Mouse (Mus musculus): ENCODE data around the gene Kctd18. TPM values are rescaled to one million over a fixed set of nuclear protein-coding genes. Genes with fewer than 3 reads are reported as not detected.
A peak's percentile ranks its signal among the peaks of the same experiment; 100 is the strongest.

Kctd18 gene
- 3.6 and 3.7 TPM in 2 replicates for polyA plus RNA-seq (2015; fragmentation: Nextera tagmentation; extraction: Ambion mirVana)

- Histone ChIP-seq H3K9ac (replicated peaks) (no peak within 1 kb of the TSS), H3K27me3 (ENCODE audit: insufficient read depth, low read length) (no peaks in the 10 kb centered on the region), H3K36me3 (replicated peaks; ENCODE audit: insufficient read depth, low read length) (peaks cover 29% of the 10 kb centered on the region), H3K4me1 (ENCODE audit: insufficient read depth) (no peaks in the 10 kb centered on the region), H3K4me3 (ENCODE audit: low read depth, low read length) (no peak within 1 kb of the TSS), H3K27ac (ENCODE audit: low read depth) (no peak within 1 kb of the TSS), H3K4me2 (ENCODE audit: low read depth, low read length) (no peak within 1 kb of the TSS), H3K9me3 (ENCODE audit: low read length) (no peaks in the 10 kb centered on the region)
- 94% methylated on average over 7 of the region's 7 CpGs for WGBS (ENCODE audit: insufficient replicate concordance)
- DNase-seq, result no peak
- no peak for ATAC-seq
- TF ChIP-seq CTCF (IDR thresholded peaks at IDR 0.05; ENCODE audit: low read depth) (no peak), EP300 (IDR thresholded peaks at IDR 0.05; ENCODE audit: low read depth) (no peak)
Observed at GRCm38 (mm10) chr1:58018856-58019255, at the start of gene Kctd18. Kctd18 (minus strand) TSS chr1:58018956.

- ATAC-seq (no peak), DNase-seq (no peak)
- Histone ChIP-seq H3K9me3 (ENCODE audit: low read length) (no peaks in the 10 kb centered on the region), H3K27ac (ENCODE audit: low read depth) (no peak overlapping the region), H3K9ac (replicated peaks) (no peak overlapping the region), H3K27me3 (ENCODE audit: insufficient read depth, low read length) (no peaks in the 10 kb centered on the region), H3K4me2 (ENCODE audit: low read depth, low read length) (no peak overlapping the region), H3K4me1 (ENCODE audit: insufficient read depth) (no peaks in the 10 kb centered on the region), H3K36me3 (replicated peaks; ENCODE audit: insufficient read depth, low read length) (no peaks in the 10 kb centered on the region), H3K4me3 (ENCODE audit: low read depth, low read length) (no peak overlapping the region)
- TF ChIP-seq EP300 (IDR thresholded peaks at IDR 0.05; ENCODE audit: low read depth) (no peak), CTCF (IDR thresholded peaks at IDR 0.05; ENCODE audit: low read depth) (no peak)
- WGBS (ENCODE audit: insufficient replicate concordance), result 70% methylated on average over 3 of the region's 3 CpGs
Observed at GRCm38 (mm10) chr1:58065606-58066005, 46.9 kb upstream of the Kctd18 start.

- Histone ChIP-seq H3K36me3 (replicated peaks; ENCODE audit: insufficient read depth, low read length) (no peaks in the 10 kb centered on the region), H3K4me3 (ENCODE audit: low read depth, low read length) (no peak overlapping the region), H3K27me3 (ENCODE audit: insufficient read depth, low read length) (no peaks in the 10 kb centered on the region), H3K9me3 (ENCODE audit: low read length) (no peaks in the 10 kb centered on the region), H3K4me2 (ENCODE audit: low read depth, low read length) (no peak overlapping the region), H3K9ac (replicated peaks) (no peak overlapping the region), H3K4me1 (ENCODE audit: insufficient read depth) (no peaks in the 10 kb centered on the region), H3K27ac (ENCODE audit: low read depth) (no peak overlapping the region)
- ATAC-seq (no peak), DNase-seq (no peak)
- TF ChIP-seq CTCF (IDR thresholded peaks at IDR 0.05; ENCODE audit: low read depth) (no peak), EP300 (IDR thresholded peaks at IDR 0.05; ENCODE audit: low read depth) (no peak)
- 82% methylated on average over 5 of the region's 5 CpGs for WGBS (ENCODE audit: insufficient replicate concordance)
Observed at GRCm38 (mm10) chr1:58065151-58065550, 46.4 kb upstream of the Kctd18 start.

- no peak for ATAC-seq
- H3K4me1 ChIP-seq (ENCODE audit: insufficient read depth), result no peaks in the 10 kb centered on the region
- no peak overlapping the region for H3K27ac ChIP-seq (ENCODE audit: low read depth)
- no peak for DNase-seq
- H3K9me3 ChIP-seq (ENCODE audit: low read length), result no peaks in the 10 kb centered on the region
- 85% methylated on average over 7 of the region's 7 CpGs for WGBS (ENCODE audit: insufficient replicate concordance)
- no peaks in the 10 kb centered on the region for H3K27me3 ChIP-seq (ENCODE audit: insufficient read depth, low read length)
- H3K4me3 ChIP-seq (ENCODE audit: low read depth, low read length), result no peak overlapping the region
- H3K36me3 ChIP-seq (replicated peaks; ENCODE audit: insufficient read depth, low read length), result no peaks in the 10 kb centered on the region
- no peak for TF ChIP-seq CTCF (IDR thresholded peaks at IDR 0.05; ENCODE audit: low read depth)
- no peak for TF ChIP-seq EP300 (IDR thresholded peaks at IDR 0.05; ENCODE audit: low read depth)
- H3K9ac ChIP-seq (replicated peaks), result no peak overlapping the region
- no peak overlapping the region for H3K4me2 ChIP-seq (ENCODE audit: low read depth, low read length)
Observed at GRCm38 (mm10) chr1:58062131-58062530, 43.4 kb upstream of the Kctd18 start.

- no peak for ATAC-seq
- TF ChIP-seq CTCF (IDR thresholded peaks at IDR 0.05; ENCODE audit: low read depth), result no peak
- TF ChIP-seq EP300 (IDR thresholded peaks at IDR 0.05; ENCODE audit: low read depth), result no peak
- no peak overlapping the region for H3K27ac ChIP-seq (ENCODE audit: low read depth)
Observed at GRCm38 (mm10) chr1:58058846-58059245, 40.1 kb upstream of the Kctd18 start.

GRCm38 (mm10) chr1:58056939-58057338 is 38.2 kb upstream of the Kctd18 start:
- Histone ChIP-seq H3K27ac (ENCODE audit: low read depth) (no peak overlapping the region), H3K36me3 (replicated peaks; ENCODE audit: insufficient read depth, low read length) (no peaks in the 10 kb centered on the region), H3K4me3 (ENCODE audit: low read depth, low read length) (no peak overlapping the region), H3K9me3 (ENCODE audit: low read length) (no peaks in the 10 kb centered on the region), H3K9ac (replicated peaks) (no peak overlapping the region), H3K27me3 (ENCODE audit: insufficient read depth, low read length) (no peaks in the 10 kb centered on the region), H3K4me1 (ENCODE audit: insufficient read depth) (no peaks in the 10 kb centered on the region), H3K4me2 (ENCODE audit: low read depth, low read length) (peak overlapping the region; percentile 29; the same call in 1 of the 2 replicates)
- WGBS (ENCODE audit: insufficient replicate concordance), result 59% methylated on average over 11 of the region's 11 CpGs
- ATAC-seq, result peak; percentile 81
- TF ChIP-seq CTCF (IDR thresholded peaks at IDR 0.05; ENCODE audit: low read depth), result no peak
- no peak for TF ChIP-seq EP300 (IDR thresholded peaks at IDR 0.05; ENCODE audit: low read depth)
- DNase-seq, result no peak

More at GRCm38 (mm10) chr1:58058846-58059245, 40.1 kb upstream of the Kctd18 start:
- Histone ChIP-seq H3K4me2 (ENCODE audit: low read depth, low read length) (no peak overlapping the region), H3K36me3 (replicated peaks; ENCODE audit: insufficient read depth, low read length) (no peaks in the 10 kb centered on the region), H3K4me3 (ENCODE audit: low read depth, low read length) (no peak overlapping the region), H3K9ac (replicated peaks) (no peak overlapping the region), H3K9me3 (ENCODE audit: low read length) (no peaks in the 10 kb centered on the region), H3K27me3 (ENCODE audit: insufficient read depth, low read length) (no peaks in the 10 kb centered on the region), H3K4me1 (ENCODE audit: insufficient read depth) (no peaks in the 10 kb centered on the region)
- no peak for DNase-seq
- 86% methylated on average over 4 of the region's 4 CpGs for WGBS (ENCODE audit: insufficient replicate concordance)

Data from liver, postnatal 0 days (tissue).